Mouse (Mus musculus) heart, postnatal 0 days (tissue): Measurements from ENCODE around the gene Glycam1.
"Not testable (repeated sequence)": the region's sequence is repeated elsewhere in the genome, so short reads cannot be mapped to it uniquely, and the experiment has no call there.

ENCODE experiments used
- CTCF ChIP-seq: IDR thresholded peaks from 2 replicates; pipeline ENCODE4 v1.5.1; 2016; ENCODE audit warnings: antibody characterized with exemption, control low read depth, low read depth
- EP300 ChIP-seq: IDR thresholded peaks from 2 replicates; pipeline ENCODE4 v1.6.1; 2016; ENCODE audit warnings: antibody characterized with exemption, low read depth

GRCm38 (mm10) chr15:103587752-103588151, 22.9 kb upstream of the Glycam1 start:
- not testable (repeated sequence) for TF ChIP-seq CTCF, EP300
